Mouse (Mus musculus) stomach, embryonic 14.5 days (tissue): ENCODE results near the gene Lce1a1. TPM values are rescaled to one million over a fixed set of nuclear protein-coding genes. Genes with fewer than 3 reads are reported as not detected.

Source experiments
- ATAC-seq: fragments of 200-750 bp; cut with Nextera tagmentation; 2 replicates; pipeline ENCODE4 v1.8.0; 2017; ENCODE audit warnings: low read depth, moderate TSS enrichment; ENCODE audit not compliant: insufficient number of reproducible peaks, insufficient read depth, low FRiP score
- H3K27ac ChIP-seq: fragments of 300-500 bp; sonication (generic); 2 replicates; pipeline ENCODE4 v1.5.1; 2014; ENCODE audit warnings: mild to moderate bottlenecking, low read length, moderate library complexity, mixed read lengths
- H3K27me3 ChIP-seq: fragments of 300-500 bp; sonication (generic); 2 replicates; pipeline ENCODE4 v1.6.1; 2014; ENCODE audit warnings: low read length, control low read depth, mixed read lengths; ENCODE audit not compliant: control insufficient read depth, insufficient read depth
- H3K36me3 ChIP-seq: fragments of 300-500 bp; sonication (generic); 2 replicates; pipeline ENCODE4 v1.6.1; 2014; ENCODE audit warnings: mild to moderate bottlenecking, control low read depth, low read length, moderate library complexity, mixed read lengths; ENCODE audit not compliant: control insufficient read depth, insufficient read depth
- H3K4me1 ChIP-seq: fragments of 300-500 bp; sonication (generic); 2 replicates; pipeline ENCODE4 v1.6.1; 2014; ENCODE audit warnings: low read length, control low read depth, mixed read lengths; ENCODE audit not compliant: control insufficient read depth, insufficient read depth
- H3K4me2 ChIP-seq: fragments of 300-500 bp; sonication (generic); replicated peaks from 2 replicates; pipeline ENCODE4 v1.6.1; 2014; ENCODE audit warnings: low read depth, low read length, control low read depth
- H3K4me3 ChIP-seq: fragments of 300-500 bp; sonication (generic); 2 replicates; pipeline ENCODE4 v1.5.1; 2014; ENCODE audit warnings: low read depth, low read length, control low read depth
- H3K9ac ChIP-seq: fragments of 300-500 bp; sonication (generic); replicated peaks from 2 replicates; pipeline ENCODE4 v1.6.1; 2014; ENCODE audit warnings: low read depth, mild to moderate bottlenecking, control low read depth, low read length, moderate library complexity, mixed read lengths
- H3K9me3 ChIP-seq: fragments of 300-500 bp; sonication (generic); 2 replicates; pipeline ENCODE4 v1.6.1; 2016; ENCODE audit warnings: low read depth, low read length, control low read depth; ENCODE audit not compliant: control insufficient read depth
- WGBS: fragments of 180-500 bp; shearing (Covaris S2); extraction: QIAGEN DNeasy Blood & Tissue Kit; methylation state at CpG from one replicate; pipeline ENCODE4 v1.1.7; 2014; 5-methylcytosine and 5-hydroxymethylcytosine counted together
- polyA plus RNA-seq: library from polyadenylated mRNA; unstranded; fragments of >200 nt; fragmentation: Nextera tagmentation; extraction: Ambion mirVana; gene quantifications from 2 replicates; pipeline ENCODE4 v1.2.1, GENCODE M21; 2014

Gene Lce1a1
- polyA plus RNA-seq, 1 experiment from 2014 or later = not detected

DNA sequence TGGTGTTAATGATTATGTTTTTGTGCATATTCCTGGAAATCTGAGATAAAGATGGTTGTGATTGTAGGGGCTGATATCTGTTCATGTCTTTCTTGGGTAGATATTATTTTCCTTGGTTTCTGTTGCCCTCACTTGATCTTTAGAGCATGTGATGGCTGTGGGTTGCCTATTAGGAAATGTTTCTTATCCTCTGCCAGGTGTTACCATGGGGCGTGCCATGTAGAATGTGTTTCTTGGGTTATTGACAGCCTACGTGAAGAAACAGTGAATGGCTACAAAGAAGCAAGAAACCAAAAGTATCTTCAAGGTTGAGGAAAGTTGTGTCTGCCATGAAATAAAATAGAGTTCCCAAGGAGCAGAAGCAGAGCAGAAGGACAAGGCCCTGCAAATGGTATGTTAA, 49.7 kb downstream of the Lce1a1 start:
- 81% methylated on average over 2 of the region's 2 CpGs for WGBS
- H3K4me3 ChIP-seq = no peak overlapping the region

More for the DNA sequence above, 49.7 kb downstream of the Lce1a1 start:
- Histone ChIP-seq H3K9ac (no peak overlapping the region), H3K27ac (no peak overlapping the region), H3K4me2 (no peak overlapping the region), H3K36me3 (no peaks in the 10 kb centered on the region), H3K27me3 (no peaks in the 10 kb centered on the region), H3K4me1 (no peaks in the 10 kb centered on the region), H3K9me3 (peaks cover 4% of the 10 kb centered on the region; the same call in 1 of the 2 replicates)
- ATAC-seq = no peak

Other genes starting within 250 kb of the Lce1a1 start
- not detected in 2 replicates for gene Sprr2i, start 240.3 kb downstream of the Lce1a1 start, polyA plus RNA-seq
- gene Sprr2j-ps, start 230.2 kb downstream of the Lce1a1 start, polyA plus RNA-seq = not detected in 2 replicates
- 5.8 and 7.5 TPM in 2 replicates for gene Gm9774, start 218.9 kb downstream of the Lce1a1 start, polyA plus RNA-seq
- gene Sprr2k, start 215.7 kb downstream of the Lce1a1 start, polyA plus RNA-seq = not detected in 2 replicates
- not detected in 2 replicates for gene Sprr1b, start 209.5 kb downstream of the Lce1a1 start, polyA plus RNA-seq
- gene Sprr3, start 189.6 kb downstream of the Lce1a1 start, polyA plus RNA-seq = 0.20 and 0.97 TPM in 2 replicates
- 26.0 and 31.7 TPM in 2 replicates for gene Sprr1a, start 162.4 kb downstream of the Lce1a1 start, polyA plus RNA-seq
- gene Sprr4, start 147.8 kb downstream of the Lce1a1 start, polyA plus RNA-seq = not detected in 2 replicates
- gene 2310046K23Rik, start 113.8 kb downstream of the Lce1a1 start, polyA plus RNA-seq = not detected in 2 replicates
- 0.25 and 0.52 TPM in 2 replicates for gene Ivl, start 74.6 kb downstream of the Lce1a1 start, polyA plus RNA-seq
- not detected in 2 replicates for gene Smcp, start 59.3 kb downstream of the Lce1a1 start, polyA plus RNA-seq
- not detected in 2 replicates for gene 2210017I01Rik, start 40.8 kb downstream of the Lce1a1 start, polyA plus RNA-seq
- gene Lce6a, start 26.6 kb downstream of the Lce1a1 start, polyA plus RNA-seq = not detected in 2 replicates
- gene Lce1b, start 8.6 kb upstream of the Lce1a1 start, polyA plus RNA-seq = not detected in 2 replicates
- gene Lce1a2, start 22.0 kb upstream of the Lce1a1 start, polyA plus RNA-seq = not detected in 2 replicates
- not detected in 2 replicates for gene Lce1c, start 30.9 kb upstream of the Lce1a1 start, polyA plus RNA-seq
- not detected in 2 replicates for gene Lce1d, start 38.9 kb upstream of the Lce1a1 start, polyA plus RNA-seq
- not detected in 2 replicates for gene Lce1e, start 60.8 kb upstream of the Lce1a1 start, polyA plus RNA-seq
- gene Lce1f, start 72.0 kb upstream of the Lce1a1 start, polyA plus RNA-seq = not detected in 2 replicates
- gene Gm38119, start 90.8 kb upstream of the Lce1a1 start, polyA plus RNA-seq = not detected in 2 replicates
- not detected in 2 replicates for gene Lce1g, start 104.0 kb upstream of the Lce1a1 start, polyA plus RNA-seq
- not detected in 2 replicates for gene Lce1h, start 116.8 kb upstream of the Lce1a1 start, polyA plus RNA-seq
- gene Lce1i, start 130.6 kb upstream of the Lce1a1 start, polyA plus RNA-seq = not detected in 2 replicates
- gene Lce1j, start 142.2 kb upstream of the Lce1a1 start, polyA plus RNA-seq = not detected in 2 replicates
- not detected in 2 replicates for gene Lce1k, start 159.6 kb upstream of the Lce1a1 start, polyA plus RNA-seq
- gene Kprp, start 178.9 kb upstream of the Lce1a1 start, polyA plus RNA-seq = 0.15 TPM in 1 of 2 replicates, not detected in the other
- not detected in 2 replicates for gene Lce1l, start 203.0 kb upstream of the Lce1a1 start, polyA plus RNA-seq
- gene 2310050C09Rik, start 221.9 kb upstream of the Lce1a1 start, polyA plus RNA-seq = not detected in 2 replicates